Comparison of ENCODE assay signal across 16 mouse cellular contexts in genomic region chr11:60264651-60265050, GRCm38 (mm10). TPM values are rescaled to one million over a fixed set of nuclear protein-coding genes. Genes with fewer than 3 reads are reported as not detected.
A peak's percentile ranks its signal among the peaks of the same experiment; 100 is the strongest.
DNase-seq lines count a peak whose midpoint lies in the region; ATAC-seq lines count a peak whose summit lies in the region.
"Had no signal": no experiment of that assay in that cellular context is flagged by ENCODE, and none has a peak within 500 bp of the region (broad histone marks: within the 10 kb centered on the region; RNA-seq: fewer than 3 reads in every experiment).

No protein-coding gene starts in this region.

- no peak overlapping the region for H3K9ac ChIP-seq in hindbrain, embryonic 11.5 days (ENCODE audit: low read depth, low read length)
- no peak overlapping the region for H3K9ac ChIP-seq in hindbrain, embryonic 14.5 days
- H3K9ac ChIP-seq: lung, embryonic 14.5 days; neural tube, embryonic 15.5 days had no signal

- H3K4me1 ChIP-seq in hindbrain, embryonic 10.5 days (replicated peaks): peaks cover 12% of the 10 kb centered on the region
- no peaks in the 10 kb centered on the region for H3K4me1 ChIP-seq in hindbrain, embryonic 11.5 days (replicated peaks; ENCODE audit: control insufficient read depth, insufficient read depth, low read length)
- peaks cover 14% of the 10 kb centered on the region for H3K4me1 ChIP-seq in hindbrain, embryonic 14.5 days (replicated peaks; ENCODE audit: control insufficient read depth, insufficient read depth, low read length)

- 98% methylated on average over 1 of the region's 1 CpGs for WGBS in hindbrain, embryonic 10.5 days
- 90% methylated on average over 1 of the region's 1 CpGs for WGBS in hindbrain, embryonic 11.5 days
- WGBS in hindbrain, embryonic 14.5 days: 87% methylated on average over 1 of the region's 1 CpGs

- no peak overlapping the region for H3K4me2 ChIP-seq in hindbrain, embryonic 11.5 days (replicated peaks; ENCODE audit: low read depth, low read length)
- H3K4me2 ChIP-seq in hindbrain, embryonic 14.5 days (replicated peaks): no peak overlapping the region
- H3K4me2 ChIP-seq: lung, embryonic 14.5 days; neural tube, embryonic 15.5 days had no signal

- no peak for DNase-seq in hindbrain, embryonic 10.5 days (ENCODE audit: low spot score)
- DNase-seq in hindbrain, embryonic 11.5 days (ENCODE audit: low spot score): no peak
- peak; percentile 94 for DNase-seq in brain, adult 2 months (ENCODE audit: low read depth, low spot score)
- DNase-seq in cerebellum, adult 9-11 months: peak; percentile 94
- DNase-seq in hindbrain, embryonic 14.5 days (ENCODE audit: low spot score): no peak
- no peak for DNase-seq in right cerebral cortex, adult 2 months (ENCODE audit: low spot score in 2 of 2)
- DNase-seq in gastrocnemius, postnatal 10 days: no peak
- DNase-seq in left cerebral cortex, adult 18-20 months (ENCODE audit: low spot score in 2 of 2): no peak
- DNase-seq: adrenal gland, postnatal 25 days; heart, postnatal 36 days; kidney, postnatal 10 days; layer of hippocampus, postnatal 36 days; lung, embryonic 14.5 days; right cerebral cortex, postnatal 14 days had no signal

- H3K9me3 ChIP-seq in hindbrain, embryonic 10.5 days: no peaks in the 10 kb centered on the region
- H3K9me3 ChIP-seq in hindbrain, embryonic 11.5 days (ENCODE audit: control insufficient read depth, low read length): no peaks in the 10 kb centered on the region
- no peaks in the 10 kb centered on the region for H3K9me3 ChIP-seq in hindbrain, embryonic 14.5 days (ENCODE audit: control insufficient read depth, low read length)
- H3K9me3 ChIP-seq: heart, embryonic 10.5 days; neural tube, embryonic 15.5 days had no signal

- no peaks in the 10 kb centered on the region for H3K36me3 ChIP-seq in hindbrain, embryonic 10.5 days
- no peaks in the 10 kb centered on the region for H3K36me3 ChIP-seq in hindbrain, embryonic 11.5 days (ENCODE audit: control insufficient read depth, insufficient read depth, low read length)
- H3K36me3 ChIP-seq in hindbrain, embryonic 14.5 days (replicated peaks; ENCODE audit: control insufficient read depth, insufficient read depth): peaks cover 23% of the 10 kb centered on the region; the same call in 1 of the 2 replicates

- no peak for ATAC-seq in hindbrain, embryonic 11.5 days (ENCODE audit: low FRiP score)
- ATAC-seq in hindbrain, embryonic 14.5 days (ENCODE audit: low FRiP score): peak; percentile 62; the same call in 1 of the 2 replicates

- peak overlapping the region; percentile 35; the same call in 1 of the 2 replicates for H3K27ac ChIP-seq in hindbrain, embryonic 10.5 days
- H3K27ac ChIP-seq in hindbrain, embryonic 11.5 days (ENCODE audit: low read depth, low read length): no peak overlapping the region
- H3K27ac ChIP-seq in hindbrain, embryonic 14.5 days: peak overlapping the region; percentile 16; the same call in 1 of the 2 replicates
- H3K27ac ChIP-seq: heart, embryonic 10.5 days had no signal

- H3K4me3 ChIP-seq in hindbrain, embryonic 10.5 days: no peak overlapping the region
- no peak overlapping the region for H3K4me3 ChIP-seq in hindbrain, embryonic 11.5 days (ENCODE audit: low read depth, low read length)
- H3K4me3 ChIP-seq in hindbrain, embryonic 14.5 days (replicated peaks; ENCODE audit: low read length): no peak overlapping the region
- H3K4me3 ChIP-seq: heart, embryonic 10.5 days; neural tube, embryonic 15.5 days had no signal

- no peaks in the 10 kb centered on the region for H3K27me3 ChIP-seq in hindbrain, embryonic 10.5 days (ENCODE audit: insufficient read depth, poor library complexity, severe bottlenecking)
- no peaks in the 10 kb centered on the region for H3K27me3 ChIP-seq in hindbrain, embryonic 11.5 days (ENCODE audit: control insufficient read depth, insufficient read depth, low read length)
- no peaks in the 10 kb centered on the region for H3K27me3 ChIP-seq in hindbrain, embryonic 14.5 days (ENCODE audit: control insufficient read depth, insufficient read depth, low read length)
- H3K27me3 ChIP-seq: neural tube, embryonic 15.5 days had no signal

RNA-seq across cellular contexts. Expression of gene Srebf1, which starts 42.3 kb away (rescaled TPM):
- 45.0 and 55.8 TPM in 2 replicates for polyA plus RNA-seq in hindbrain, embryonic 10.5 days (2016; fragmentation: Nextera tagmentation; extraction: Ambion mirVana)
- 40.4 and 44.7 TPM in 2 replicates for polyA plus RNA-seq in hindbrain, embryonic 11.5 days (2014; fragmentation: Nextera tagmentation; extraction: Ambion mirVana)
- 37.3 and 40.3 TPM in 2 replicates for polyA plus RNA-seq in hindbrain, embryonic 14.5 days (2014; fragmentation: Nextera tagmentation; extraction: Ambion mirVana)
- 10 to 100 TPM; 24.2 to 29.1 TPM for total RNA-seq in gastrocnemius, postnatal 10 days (2021)
- 10 to 100 TPM; 66.2 to 68.2 TPM for total RNA-seq in left cerebral cortex, adult 18-20 months (2021)

Comparison
In these comparisons a context has a peak if more than half of its experiments do, and no peak if none do; other contexts are left out.
1. DNase-seq: peak in brain, adult 2 months (single experiment) and cerebellum, adult 9-11 months (single experiment); none in hindbrain, embryonic 10.5 days (single experiment), hindbrain, embryonic 11.5 days (single experiment), hindbrain, embryonic 14.5 days (single experiment), right cerebral cortex, adult 2 months (0 of 2), gastrocnemius, postnatal 10 days (single experiment) and left cerebral cortex, adult 18-20 months (0 of 2).